Mouse (Mus musculus): Measurements from ENCODE around the gene Olfr104-ps.

The Olfr104-ps gene

DNA sequence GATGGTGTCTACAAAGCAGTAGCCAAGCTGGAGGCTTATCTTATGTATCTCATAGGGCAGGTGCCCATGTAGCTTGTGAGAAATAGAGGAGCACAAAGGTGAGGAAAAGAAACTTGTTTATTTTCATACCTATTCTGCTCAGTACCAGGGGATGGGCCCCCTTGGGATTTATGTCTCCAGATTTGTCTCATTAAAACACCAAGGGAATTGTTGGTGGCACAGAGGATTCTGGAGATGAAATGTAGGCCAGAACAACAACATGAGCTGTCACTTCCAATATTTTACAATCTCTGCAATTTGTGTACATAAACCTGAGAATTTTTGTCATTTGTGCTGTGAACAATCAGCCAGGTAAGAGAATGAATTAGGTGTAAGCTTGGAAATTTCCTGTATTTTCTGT, at the start of gene Olfr104-ps:
Gene Olfr104-ps (plus strand): TSS at position 301 of the 400 bp plus-strand sequence.
- DNase-seq (ENCODE audit: extremely low spot score, low read depth, low spot score), result no peak

DNA sequence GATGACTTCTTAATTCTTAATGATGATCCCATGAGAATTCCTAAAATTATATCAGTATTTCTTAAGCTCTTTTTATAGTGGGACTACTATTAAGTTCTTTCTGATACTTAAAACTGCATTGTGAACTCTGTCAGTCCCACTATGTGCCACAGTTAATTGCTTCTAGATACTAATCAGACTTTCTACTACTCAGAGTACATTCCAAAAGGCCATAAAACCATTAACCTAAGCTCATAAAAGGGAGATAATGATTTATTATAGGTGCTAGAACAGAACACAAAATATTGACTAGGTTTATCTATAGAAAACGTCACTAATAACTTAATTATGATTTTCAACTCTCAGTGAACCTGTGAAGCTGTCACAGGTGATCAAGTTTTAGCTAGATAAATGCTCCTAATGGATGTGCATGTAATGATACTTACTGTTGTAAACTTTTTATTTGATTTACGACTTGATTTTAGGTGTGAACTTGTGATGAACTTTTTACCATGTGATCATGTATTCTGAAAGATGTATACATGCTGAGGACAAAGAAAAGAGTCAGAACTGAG, 49.2 kb upstream of the Olfr104-ps start:
- no peak for DNase-seq (ENCODE audit: extremely low spot score, low read depth, low spot score)

DNA sequence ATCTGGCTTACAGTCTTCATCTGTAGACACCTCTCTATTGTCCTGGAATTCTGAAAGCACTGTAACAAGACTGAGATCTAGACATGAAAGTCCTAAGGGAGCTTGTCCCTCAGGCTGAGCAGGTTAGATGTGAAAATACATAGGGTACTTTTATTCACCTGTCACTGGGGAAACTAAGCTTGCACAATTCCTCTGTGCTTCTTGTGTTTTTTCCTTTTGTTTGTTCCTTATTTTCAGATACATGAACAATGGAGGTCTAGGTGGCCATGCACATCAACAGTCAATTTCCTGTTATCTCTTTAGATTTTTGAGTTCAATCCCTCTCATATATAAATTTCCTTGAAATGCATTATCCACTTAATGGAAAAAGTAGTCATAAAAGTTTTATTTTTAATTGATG, 42.4 kb upstream of the Olfr104-ps start, which contains the start of gene Olfr102:
Gene Olfr102 (minus strand): TSS at position 101 of the 400 bp plus-strand sequence.
- DNase-seq (ENCODE audit: extremely low spot score, low read depth, low spot score), result no peak

DNA sequence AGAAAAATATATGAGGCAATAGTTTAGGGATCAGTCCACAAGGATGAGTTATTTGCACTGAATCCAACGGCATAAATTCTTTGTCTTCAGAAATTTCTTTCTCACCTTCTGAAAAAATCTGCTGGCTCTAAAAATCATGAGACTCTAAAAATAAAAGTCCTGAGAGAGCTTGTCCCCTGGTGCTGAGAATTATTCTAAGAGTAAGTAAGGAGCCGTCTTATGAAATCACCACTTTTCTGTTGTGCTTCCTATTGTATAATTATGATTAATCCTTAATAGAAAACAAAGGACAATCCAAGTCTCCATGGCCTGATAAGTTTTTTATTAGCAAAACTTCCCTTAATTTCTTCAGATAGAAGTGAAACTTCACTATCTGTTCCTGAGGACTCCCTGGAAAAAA, 19.8 kb upstream of the Olfr104-ps start, which contains the start of gene Olfr103:
Gene Olfr103 (minus strand): TSS at position 101 of the 400 bp plus-strand sequence.
- DNase-seq (ENCODE audit: extremely low spot score, low read depth, low spot score), result no peak

DNA sequence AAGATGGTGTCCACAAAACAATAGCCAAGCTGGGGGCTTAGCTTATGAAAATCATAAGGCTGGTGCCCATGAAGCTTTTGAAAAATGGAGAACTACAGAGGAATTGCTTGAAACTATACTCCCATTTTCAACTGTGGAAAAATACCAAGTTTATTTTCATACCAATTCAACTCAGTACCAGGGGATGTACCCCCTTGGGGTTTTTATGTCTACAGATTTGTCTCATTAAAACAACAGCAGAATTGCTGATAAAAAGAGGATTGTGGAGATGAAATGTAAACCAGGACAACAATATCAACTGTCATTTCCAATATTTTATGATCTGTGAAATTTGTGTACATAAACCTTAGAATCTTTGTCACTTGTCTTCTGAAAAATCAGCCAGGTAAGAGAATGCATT, 19.4 kb downstream of the Olfr104-ps start, which contains the start of gene Olfr105-ps:
Gene Olfr105-ps (plus strand): TSS at position 301 of the 400 bp plus-strand sequence.
- DNase-seq (ENCODE audit: extremely low spot score, low read depth, low spot score), result no peak

DNA sequence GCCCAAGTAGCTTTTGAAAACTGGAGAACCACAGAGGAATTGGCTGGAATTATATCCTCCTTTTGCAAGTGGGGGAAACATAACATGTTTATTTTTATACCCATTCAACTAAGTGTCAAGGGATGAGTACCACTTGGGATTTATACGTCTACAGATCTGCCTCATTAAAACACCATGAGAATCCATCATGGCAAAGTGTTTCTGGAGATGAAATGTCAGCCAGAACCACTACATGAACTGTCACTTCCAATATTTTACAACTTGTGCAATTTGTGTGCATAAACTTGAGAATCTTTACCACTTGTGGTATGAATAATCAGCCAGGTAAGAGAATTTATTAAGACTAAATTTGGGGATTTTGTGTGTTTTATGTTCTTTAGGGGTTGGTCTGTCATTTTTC, 30.7 kb downstream of the Olfr104-ps start, which contains the start of gene Olfr106-ps:
Gene Olfr106-ps (plus strand): TSS at position 301 of the 400 bp plus-strand sequence.
- no peak for DNase-seq (ENCODE audit: extremely low spot score, low read depth, low spot score)

DNA sequence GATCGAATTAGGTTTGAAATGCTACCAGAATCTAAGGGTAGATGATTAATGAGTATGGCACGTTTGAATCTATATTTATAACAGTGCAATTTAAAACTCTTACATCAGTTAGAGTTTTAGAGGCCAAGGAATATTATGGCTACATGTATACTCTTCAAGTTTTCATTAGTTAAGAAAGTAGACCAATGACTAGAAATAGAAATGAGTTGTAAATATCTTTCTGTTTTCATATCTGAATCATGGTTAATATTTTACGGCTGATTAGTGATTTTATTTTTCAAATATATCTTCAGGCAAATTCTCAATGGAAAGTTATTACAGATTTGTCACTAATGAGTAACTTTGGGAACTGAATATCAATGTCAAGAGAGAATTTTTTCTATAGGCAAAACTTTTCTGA, 39.5 kb downstream of the Olfr104-ps start, which contains the start of gene Olfr107:
Gene Olfr107 (plus strand): TSS at position 301 of the 400 bp plus-strand sequence.
- no peak for DNase-seq (ENCODE audit: extremely low spot score, low read depth, low spot score)

DNA sequence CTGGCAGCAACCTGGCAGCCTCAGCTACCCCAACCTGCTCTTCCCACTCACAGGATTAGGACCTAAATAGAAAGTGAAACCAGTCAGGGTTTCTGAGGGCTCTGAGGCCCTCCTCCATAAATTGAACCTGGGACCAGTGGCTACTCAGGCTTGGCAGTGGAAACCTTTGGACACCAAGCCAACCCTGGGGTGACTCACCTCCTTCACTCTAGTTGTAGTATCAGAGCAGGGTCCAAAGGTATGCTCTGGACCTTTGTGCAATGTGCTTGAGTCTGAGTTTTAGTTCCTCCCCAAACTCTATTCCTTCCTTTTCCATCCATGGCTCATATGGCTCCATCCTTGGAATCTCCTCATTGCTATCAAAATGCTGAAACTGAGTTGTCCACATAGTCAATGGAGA, 54.0 kb downstream of the Olfr104-ps start:
- no peak for DNase-seq (ENCODE audit: extremely low spot score, low read depth, low spot score)
